In the genomic region with DNA sequence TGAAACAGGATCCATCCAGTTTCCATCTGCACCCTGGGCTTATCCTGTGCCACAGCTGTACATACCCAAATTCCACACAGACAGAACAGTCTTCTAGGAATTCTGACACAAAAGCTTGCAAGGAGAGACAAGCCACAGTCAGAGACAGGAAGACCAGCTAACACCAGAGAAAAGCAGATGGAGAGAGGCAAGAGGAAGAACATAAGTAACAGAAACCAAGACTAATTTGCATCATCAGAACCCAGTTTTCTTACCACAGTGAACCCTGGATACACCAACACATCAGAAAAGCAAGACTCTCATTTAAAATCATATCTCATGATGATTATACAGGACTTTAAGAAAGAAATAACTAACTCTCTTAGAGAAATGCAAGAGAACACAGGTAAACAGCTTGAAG, we compare ENCODE assay signal across 1 mouse cellular context.
TF ChIP-seq lines count a peak whose summit lies in the region.

No protein-coding gene starts in this region.

TF ChIP-seq in CH12.LX, 34 proteins besides CTCF, POLR2A, EP300 and RAD21 (continued from another document):
- TF ChIP-seq ELF1 (IDR thresholded peaks at IDR 0.05; ENCODE audit: low read depth, low read length), result 0 out of 2 replicates have a peak, but pooled peaks have one; percentile 19
- TF ChIP-seq UBTF (IDR thresholded peaks at IDR 0.05; ENCODE audit: low read depth, low read length), result no peak
- no peak for TF ChIP-seq USF2 (conservative IDR thresholded peaks at IDR 0.05; ENCODE audit: low read depth, low read length)
- no peak for TF ChIP-seq HCFC1 (IDR thresholded peaks at IDR 0.05; ENCODE audit: low read depth, low read length)
